Mouse (Mus musculus) thymus, adult 2 months (tissue): ENCODE measurements at regions not wholly inside any gene's neighbourhood (a gene's known extent, or its start where the extent isn't known, plus 50 kb on each side); places are given as distances from the start of the nearest gene placed in this dataset.

ENCODE experiments used
- DNase-seq: peaks from one replicate; pipeline ENCODE4 v3.0.0; 2021
- H3K27ac ChIP-seq: fragments of 200-500 bp; 2 replicates; pipeline ENCODE4 v1.5.1; 2012; ENCODE audit warnings: low read length, control low read depth; ENCODE audit not compliant: control insufficient read depth, insufficient read depth
- H3K27me3 ChIP-seq: fragments of 200-500 bp; 2 replicates; pipeline ENCODE4 v1.6.1; 2012; ENCODE audit warnings: mild to moderate bottlenecking, low read length, moderate library complexity, mixed read lengths; ENCODE audit not compliant: control insufficient read depth, insufficient read depth
- H3K36me3 ChIP-seq: fragments of 200-500 bp; 2 replicates; pipeline ENCODE4 v1.6.1; 2012; ENCODE audit warnings: mild to moderate bottlenecking, low read length, moderate library complexity; ENCODE audit not compliant: control insufficient read depth, insufficient read depth
- H3K4me1 ChIP-seq: fragments of 200-500 bp; replicated peaks from 2 replicates; pipeline ENCODE4 v1.6.1; 2012; ENCODE audit warnings: low read length; ENCODE audit not compliant: control insufficient read depth, insufficient read depth
- H3K4me3 ChIP-seq: fragments of 200-500 bp; 2 replicates; pipeline ENCODE4 v1.5.1; 2012; ENCODE audit warnings: mild to moderate bottlenecking, low read length, control low read depth, moderate library complexity; ENCODE audit not compliant: control insufficient read depth, insufficient read depth
- CTCF ChIP-seq: fragments of 200-500 bp; IDR thresholded peaks from 2 replicates; pipeline ENCODE4 v1.5.1; 2012; ENCODE audit warnings: mild to moderate bottlenecking, control low read depth, low read length, moderate library complexity, borderline replicate concordance; ENCODE audit not compliant: control insufficient read depth, poor library complexity, insufficient read depth; ENCODE audit errors: extremely low read depth
- POLR2A ChIP-seq: fragments of 200-500 bp; IDR thresholded peaks from 2 replicates; pipeline ENCODE4 v1.6.1; 2012; ENCODE audit warnings: mild to moderate bottlenecking, low read length, control low read depth, moderate library complexity; ENCODE audit not compliant: control insufficient read depth, poor library complexity, insufficient read depth; ENCODE audit errors: extremely low read depth
- WGBS: fragments of 180-500 bp; shearing (Covaris S2); methylation state at CpG from one replicate; pipeline ENCODE4 v1.1.7; 2018; 5-methylcytosine and 5-hydroxymethylcytosine counted together

GRCm38 (mm10) chr5:43087907-43088387, 145.0 kb upstream of the Cpeb2 start:
- DNase-seq: no peak

DNA sequence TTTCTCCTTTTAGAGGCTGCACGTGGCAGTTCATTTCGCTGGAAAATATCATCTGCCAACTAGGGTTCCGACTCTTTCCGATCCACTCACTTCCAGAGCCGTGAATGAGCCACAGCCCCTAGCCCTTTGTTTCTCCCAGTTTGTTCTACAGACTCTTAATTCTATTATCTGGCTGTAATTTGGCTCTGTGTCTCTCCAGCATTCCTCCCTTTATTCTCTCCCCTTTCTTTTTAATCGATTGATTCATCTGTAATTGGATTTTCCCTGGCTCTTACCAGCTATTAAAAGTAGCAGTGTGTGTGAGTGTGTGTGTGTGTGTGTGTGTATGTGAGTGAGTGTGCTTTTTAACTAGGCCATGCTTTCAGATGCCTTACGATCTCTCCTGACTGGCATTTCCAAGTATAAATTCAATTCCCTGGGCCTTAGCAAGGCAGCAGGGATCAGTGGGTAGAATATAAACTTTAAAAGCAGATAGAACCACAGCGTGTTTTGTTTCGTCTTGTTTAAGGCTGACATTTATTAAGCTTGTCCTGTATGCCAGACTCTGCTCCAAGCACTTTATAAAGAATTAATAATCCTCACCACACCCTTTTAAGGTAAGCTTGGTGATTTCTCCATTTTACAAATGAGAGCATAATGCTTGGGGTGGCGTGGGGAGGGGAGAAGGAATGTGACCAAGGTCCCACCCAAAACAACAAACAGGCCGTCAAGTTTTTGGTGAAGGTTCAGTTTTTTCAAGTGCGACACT, 144.1 kb upstream of the Cpeb2 start:
- no peak for DNase-seq
- Histone ChIP-seq H3K4me3 (no peak overlapping the region), H3K27ac (no peak overlapping the region), H3K4me1 (no peaks in the 10 kb centered on the region), H3K27me3 (no peaks in the 10 kb centered on the region), H3K36me3 (no peaks in the 10 kb centered on the region)
- TF ChIP-seq POLR2A (no peak), CTCF (no peak)
- WGBS: 93% methylated on average over 12 of the region's 12 CpGs

More at GRCm38 (mm10) chr5:43087907-43088387, 145.0 kb upstream of the Cpeb2 start:
- 95% methylated on average over 8 of the region's 8 CpGs for WGBS
- Histone ChIP-seq H3K27ac (no peak overlapping the region), H3K4me1 (no peaks in the 10 kb centered on the region), H3K4me3 (no peak overlapping the region), H3K27me3 (no peaks in the 10 kb centered on the region), H3K36me3 (no peaks in the 10 kb centered on the region)
- TF ChIP-seq POLR2A: no peak
- no peak for TF ChIP-seq CTCF

GRCm38 (mm10) chr5:43089475-43089874, 143.5 kb upstream of the Cpeb2 start:
- no peaks in the 10 kb centered on the region for H3K36me3 ChIP-seq
- H3K4me1 ChIP-seq: no peaks in the 10 kb centered on the region
- H3K27ac ChIP-seq: no peak overlapping the region
- 93% methylated on average over 2 of the region's 2 CpGs for WGBS
- no peak for DNase-seq
- H3K4me3 ChIP-seq: no peak overlapping the region
- TF ChIP-seq CTCF (no peak), POLR2A (no peak)
- no peaks in the 10 kb centered on the region for H3K27me3 ChIP-seq

- Histone ChIP-seq H3K4me3 (no peak overlapping the region), H3K4me1 (no peaks in the 10 kb centered on the region), H3K27me3 (no peaks in the 10 kb centered on the region), H3K27ac (no peak overlapping the region), H3K36me3 (no peaks in the 10 kb centered on the region)
- DNase-seq: no peak
- 90% methylated on average over 1 of the region's 1 CpGs for WGBS
- TF ChIP-seq CTCF (no peak), POLR2A (no peak)
Observed at GRCm38 (mm10) chr5:43089941-43090340, 143.0 kb upstream of the Cpeb2 start.

DNA sequence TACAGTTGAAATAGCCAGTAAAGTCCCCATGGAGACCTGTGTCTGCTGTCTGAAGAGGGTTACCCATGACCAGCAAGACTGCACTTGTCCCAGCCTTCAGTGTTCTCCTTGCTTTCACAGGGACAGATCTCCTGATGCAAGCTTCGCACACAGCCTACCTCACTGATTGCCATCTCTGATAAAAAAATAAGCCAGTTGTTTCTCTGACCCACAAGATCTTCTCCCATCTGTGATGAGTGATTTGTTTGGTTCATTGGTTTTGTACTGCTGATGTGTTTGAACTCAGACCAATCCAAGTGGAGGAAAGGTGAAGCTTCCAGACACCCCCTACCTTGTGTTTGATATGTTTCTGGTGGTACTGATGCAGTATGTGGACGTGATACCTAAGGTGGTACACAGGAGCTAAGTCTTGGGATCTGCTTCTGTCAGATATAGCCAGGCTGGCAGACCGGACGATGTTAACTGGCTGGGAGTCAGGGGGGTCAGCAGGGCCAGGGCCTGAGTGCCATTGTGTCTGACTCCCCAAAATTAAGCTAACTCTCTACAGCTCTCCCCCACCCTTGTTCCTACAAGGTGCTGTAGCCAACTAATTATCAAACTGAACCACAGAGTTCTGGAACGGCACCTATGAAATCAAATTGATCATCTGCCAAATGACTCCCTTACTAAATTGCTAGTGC, 139.2 kb upstream of the Cpeb2 start:
- H3K4me1 ChIP-seq: no peaks in the 10 kb centered on the region
- H3K4me3 ChIP-seq: no peak overlapping the region
- DNase-seq: no peak
- no peak overlapping the region for H3K27ac ChIP-seq
- TF ChIP-seq CTCF (no peak), POLR2A (no peak)
- WGBS: 90% methylated on average over 5 of the region's 5 CpGs
- H3K36me3 ChIP-seq: no peaks in the 10 kb centered on the region
- no peaks in the 10 kb centered on the region for H3K27me3 ChIP-seq

DNA sequence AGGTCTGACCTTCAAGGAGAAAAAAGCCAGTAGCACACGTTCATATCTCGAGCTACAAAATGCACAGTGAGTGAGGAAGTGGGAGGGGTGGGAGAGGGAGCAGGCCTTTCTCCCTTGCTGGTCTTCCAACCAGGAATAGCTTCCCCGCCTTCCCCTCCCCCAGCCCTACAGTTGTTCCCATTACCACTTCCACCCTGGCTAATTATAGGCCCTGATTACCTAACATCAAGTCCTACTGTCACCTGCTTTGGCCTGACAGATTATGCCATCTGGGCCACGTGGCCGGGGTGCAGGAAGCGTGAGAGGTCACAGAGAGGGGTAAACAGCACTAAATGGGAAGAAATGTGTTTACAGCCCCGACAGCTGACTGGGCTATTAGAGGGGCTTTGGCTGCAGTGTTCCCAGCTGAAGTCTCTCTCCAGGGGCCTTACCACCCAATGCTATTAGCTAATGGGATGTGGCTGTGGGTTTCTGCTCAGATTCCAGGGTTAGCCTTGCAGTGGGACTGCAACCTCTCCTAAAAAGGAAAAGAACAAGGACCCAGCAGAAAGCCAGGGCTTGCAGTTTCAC, 138.6 kb upstream of the Cpeb2 start:
- H3K36me3 ChIP-seq: no peaks in the 10 kb centered on the region
- no peaks in the 10 kb centered on the region for H3K27me3 ChIP-seq
- no peak overlapping the region for H3K27ac ChIP-seq
- WGBS: 49% methylated on average over 7 of the region's 7 CpGs
- no peaks in the 10 kb centered on the region for H3K4me1 ChIP-seq
- DNase-seq: no peak
- TF ChIP-seq CTCF (no peak), POLR2A (no peak)
- no peak overlapping the region for H3K4me3 ChIP-seq
